Mouse (Mus musculus): ENCODE data around the gene Ripply3. TPM values are rescaled to one million over a fixed set of nuclear protein-coding genes. Genes with fewer than 3 reads are reported as not detected.
A peak's percentile ranks its signal among the peaks of the same experiment; 100 is the strongest.
"Not testable (repeated sequence)": the region's sequence is repeated elsewhere in the genome, so short reads cannot be mapped to it uniquely, and the experiment has no call there.

Gene Ripply3
- polyA plus RNA-seq, 1 experiment from 2014 or later: 1.3 TPM

DNA sequence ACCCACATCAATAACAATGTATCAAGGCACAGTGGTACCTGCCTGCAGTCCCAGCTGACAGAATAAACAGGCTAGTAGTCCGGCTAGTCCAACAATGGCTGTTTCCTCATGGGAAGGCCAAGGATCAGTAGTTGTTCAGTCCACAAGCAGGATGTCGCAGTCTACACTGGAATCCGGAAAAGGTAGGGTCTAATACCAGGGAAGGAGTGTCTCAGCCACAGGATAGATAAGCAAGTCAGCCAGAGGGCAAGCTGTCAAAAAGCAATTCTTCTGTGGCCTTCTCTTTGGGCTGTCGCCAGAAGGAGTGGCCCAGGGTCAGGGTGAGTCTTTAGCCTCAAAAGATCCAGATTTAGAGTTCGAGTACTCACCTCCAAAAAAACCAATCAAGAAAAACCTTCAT is 10.5 kb upstream of the Ripply3 start:
- H3K4me3 ChIP-seq: no peak overlapping the region
- H3K27ac ChIP-seq (replicated peaks): no peak overlapping the region
- WGBS: 87% methylated on average over 5 of the region's 5 CpGs
- H3K9ac ChIP-seq (replicated peaks): no peak overlapping the region
- H3K4me2 ChIP-seq (replicated peaks): no peak overlapping the region
- H3K36me3 ChIP-seq: no peaks in the 10 kb centered on the region
- ATAC-seq (replicated peaks): no peak
- no peaks in the 10 kb centered on the region for H3K27me3 ChIP-seq
- H3K4me1 ChIP-seq: peaks cover 11% of the 10 kb centered on the region
- no peaks in the 10 kb centered on the region for H3K9me3 ChIP-seq

DNA sequence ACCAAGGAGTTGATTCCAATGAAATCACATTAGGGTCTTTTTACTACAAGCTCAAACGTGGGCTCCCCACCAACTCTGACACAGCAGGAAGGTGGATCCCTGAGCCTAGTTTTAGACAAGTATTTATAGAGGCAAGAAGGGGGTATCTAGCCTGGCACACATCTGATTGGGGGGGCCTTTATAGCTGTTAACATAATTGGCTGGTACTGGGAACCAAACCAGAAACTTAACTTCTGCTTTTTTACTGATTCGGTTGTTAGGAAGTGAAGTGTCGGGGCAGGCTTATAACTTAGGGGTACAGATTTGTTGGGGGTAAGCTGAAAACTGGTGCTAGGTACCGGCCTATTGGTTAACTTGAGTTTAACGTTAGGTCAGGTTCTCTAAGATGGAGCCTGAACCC is 8.0 kb upstream of the Ripply3 start:
- Histone ChIP-seq H3K27ac (replicated peaks) (no peak overlapping the region), H3K36me3 (no peaks in the 10 kb centered on the region), H3K9ac (replicated peaks) (no peak overlapping the region), H3K9me3 (no peaks in the 10 kb centered on the region), H3K4me1 (no peaks in the 10 kb centered on the region), H3K4me3 (no peak overlapping the region), H3K4me2 (replicated peaks) (no peak overlapping the region), H3K27me3 (no peaks in the 10 kb centered on the region)
- 85% methylated on average over 5 of the region's 5 CpGs for WGBS
- no peak for ATAC-seq (replicated peaks)

DNA sequence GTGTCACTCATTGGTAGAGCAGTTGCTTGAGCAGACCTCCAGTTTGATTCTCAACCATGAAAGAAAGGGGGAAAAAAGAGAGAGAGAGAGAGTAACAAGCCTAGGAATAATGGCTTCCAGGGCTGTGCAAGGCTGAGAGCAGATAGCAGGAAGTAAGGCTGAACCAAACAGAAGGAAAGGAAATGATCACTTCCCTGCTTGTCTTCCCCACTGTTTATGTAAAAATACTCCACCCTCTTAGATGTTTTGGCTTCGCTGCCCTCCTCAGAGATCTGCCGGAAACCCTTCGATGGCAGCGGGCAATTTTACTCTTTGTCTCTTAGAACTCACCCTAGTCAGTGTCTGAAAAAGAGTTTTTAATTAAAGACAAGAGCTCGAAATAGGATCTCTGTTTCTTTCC is 4.5 kb upstream of the Ripply3 start:
- 80% methylated on average over 5 of the region's 5 CpGs for WGBS
- no peaks in the 10 kb centered on the region for H3K36me3 ChIP-seq
- ATAC-seq (replicated peaks): no peak

DNA sequence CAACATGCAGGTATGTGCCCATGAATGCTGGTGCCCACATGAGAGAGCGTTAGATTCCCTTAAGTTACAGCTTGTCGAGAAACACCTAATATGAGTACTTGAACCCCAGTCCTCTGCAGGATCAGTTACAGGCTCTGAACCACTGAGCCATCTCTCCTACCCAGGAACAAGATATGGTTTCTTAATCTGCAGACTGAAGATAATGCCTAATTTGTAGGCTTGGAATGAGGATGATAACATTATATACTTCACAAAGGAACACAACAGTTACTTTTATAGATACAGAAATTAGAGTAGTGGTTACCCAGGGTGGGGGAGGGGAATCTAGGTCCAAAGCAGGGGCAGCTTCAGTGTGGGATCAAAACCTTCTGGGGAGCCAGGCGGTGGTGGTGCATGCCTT is 2.2 kb upstream of the Ripply3 start:
- no peak overlapping the region for H3K4me2 ChIP-seq (replicated peaks)
- WGBS: 93% methylated on average over 3 of the region's 3 CpGs
- peaks cover 16% of the 10 kb centered on the region for H3K27me3 ChIP-seq
- no peak overlapping the region for H3K9ac ChIP-seq (replicated peaks)
- no peaks in the 10 kb centered on the region for H3K36me3 ChIP-seq
- ATAC-seq (replicated peaks): no peak
- H3K9me3 ChIP-seq: no peaks in the 10 kb centered on the region
- peaks cover 31% of the 10 kb centered on the region for H3K4me1 ChIP-seq
- no peak overlapping the region for H3K27ac ChIP-seq (replicated peaks)
- no peak overlapping the region for H3K4me3 ChIP-seq

More for the DNA sequence above, 4.5 kb upstream of the Ripply3 start:
- Histone ChIP-seq H3K9me3 (no peaks in the 10 kb centered on the region), H3K27ac (replicated peaks) (no peak overlapping the region), H3K4me2 (replicated peaks) (no peak overlapping the region), H3K27me3 (peaks cover 16% of the 10 kb centered on the region), H3K4me1 (peaks cover 11% of the 10 kb centered on the region), H3K9ac (replicated peaks) (no peak overlapping the region), H3K4me3 (no peak overlapping the region)

DNA sequence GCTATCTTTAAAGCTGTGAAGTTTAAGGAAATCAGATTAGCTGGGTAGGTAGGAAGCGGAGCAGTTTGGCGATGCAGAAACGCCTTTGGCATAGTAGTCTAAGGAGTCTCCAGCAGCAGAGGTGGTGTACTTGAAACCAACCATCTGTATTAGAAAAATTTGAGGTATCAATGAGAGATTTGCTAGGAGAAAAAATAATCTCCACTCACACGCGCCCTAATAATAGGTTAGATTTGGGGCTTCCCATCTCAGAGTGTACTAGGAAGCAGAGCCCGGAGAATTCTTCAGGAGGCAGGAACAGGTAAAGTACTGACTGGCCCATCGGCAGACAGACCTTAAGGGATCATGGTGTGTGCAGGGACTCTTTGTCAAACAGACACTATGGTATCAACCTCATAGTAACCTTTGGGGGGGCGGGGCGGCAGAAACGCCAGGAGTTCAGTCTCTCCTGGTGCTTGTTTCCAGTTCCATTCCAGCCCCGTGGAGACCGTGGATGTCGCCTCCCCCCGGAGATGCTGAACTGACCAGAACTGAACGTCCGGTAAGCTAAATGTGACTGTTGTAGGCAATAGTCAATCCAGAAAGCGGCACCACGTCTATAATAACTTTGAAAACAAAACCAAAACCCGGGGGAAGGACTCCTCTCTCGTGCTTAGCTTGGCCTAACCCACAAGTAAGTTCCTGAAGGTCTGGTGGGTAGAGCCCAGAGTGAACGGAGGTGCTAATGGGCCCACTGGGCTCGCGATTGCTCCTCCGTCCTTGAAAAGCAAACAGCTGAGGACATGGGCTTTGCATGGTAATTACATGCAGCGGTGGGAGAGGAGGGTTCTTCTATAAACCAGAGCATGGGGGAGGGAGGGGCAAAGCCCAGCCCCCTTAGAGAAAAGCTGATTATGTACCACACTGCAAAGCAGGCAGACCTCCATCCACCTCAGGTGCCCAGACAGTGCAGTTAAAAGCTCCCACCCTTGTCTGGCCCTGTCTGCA is 954 bp downstream of the Ripply3 start:
- Histone ChIP-seq H3K27ac (replicated peaks) (no peak overlapping the region), H3K9ac (replicated peaks) (no peak overlapping the region), H3K36me3 (no peaks in the 10 kb centered on the region), H3K4me1 (peaks cover 31% of the 10 kb centered on the region), H3K27me3 (peaks cover 16% of the 10 kb centered on the region), H3K4me3 (peak overlapping the region; percentile 40), H3K4me2 (replicated peaks) (peak overlapping the region; percentile 80), H3K9me3 (no peaks in the 10 kb centered on the region)
- ATAC-seq (replicated peaks): no peak
- WGBS: 7% methylated on average over 25 of the region's 25 CpGs

DNA sequence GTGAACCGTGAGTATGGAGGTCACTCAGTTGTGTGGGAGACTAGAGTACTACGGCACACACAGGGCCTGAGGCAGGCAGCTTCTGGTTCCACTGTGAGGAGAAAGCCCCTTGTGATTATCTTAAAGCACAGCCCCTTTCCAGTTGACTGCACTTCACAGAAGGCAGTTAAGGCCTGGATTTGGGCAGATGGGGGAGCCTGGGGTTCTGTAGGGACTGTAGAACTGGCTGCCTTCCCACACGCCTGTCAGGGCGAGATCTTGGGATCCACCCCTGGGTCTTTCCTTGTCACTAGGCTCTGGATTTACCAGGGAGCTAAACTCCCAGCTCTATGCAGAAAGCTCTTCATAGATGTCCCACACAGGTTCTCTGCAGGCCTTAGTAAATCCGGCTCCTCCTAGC is 2.2 kb downstream of the Ripply3 start:
- WGBS: 27% methylated on average over 5 of the region's 5 CpGs
- no peak overlapping the region for H3K9ac ChIP-seq (replicated peaks)

DNA sequence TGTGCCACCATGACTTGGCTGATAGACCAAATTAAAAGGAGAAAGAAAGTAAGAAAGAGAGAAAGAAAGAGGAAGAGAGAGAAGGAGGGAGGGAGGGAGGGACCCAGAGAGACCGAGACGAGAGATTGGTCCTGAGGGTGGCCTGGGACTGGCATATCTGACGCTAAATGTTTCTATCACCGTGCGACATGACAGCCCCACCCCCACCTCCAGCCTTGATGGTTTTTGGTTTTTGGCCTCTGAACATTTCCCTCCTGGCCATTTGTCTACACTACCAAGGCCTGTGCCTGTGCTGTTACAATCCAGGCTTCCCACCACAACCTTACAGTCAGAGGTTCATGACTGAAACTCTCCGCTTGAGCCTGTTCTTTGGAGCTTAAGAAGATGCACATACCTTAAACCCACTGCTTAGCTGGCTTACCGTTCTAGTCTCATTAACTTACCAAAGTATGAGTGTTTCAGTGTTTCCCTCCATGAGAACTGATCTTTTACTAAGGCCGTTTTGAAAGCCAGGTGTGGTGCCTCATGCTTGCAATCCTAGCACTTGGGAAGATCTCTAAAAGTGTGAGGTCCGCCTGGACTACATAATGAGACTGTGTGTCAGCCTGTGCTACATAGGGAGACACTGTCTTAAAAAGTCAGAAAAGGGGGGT is 3.1 kb downstream of the Ripply3 start:
- Histone ChIP-seq H3K4me1 (peaks cover 31% of the 10 kb centered on the region), H3K27me3 (peaks cover 16% of the 10 kb centered on the region), H3K9me3 (no peaks in the 10 kb centered on the region), H3K27ac (replicated peaks) (no peak overlapping the region), H3K36me3 (no peaks in the 10 kb centered on the region), H3K4me3 (no peak overlapping the region), H3K4me2 (replicated peaks) (no peak overlapping the region), H3K9ac (replicated peaks) (no peak overlapping the region)
- no peak for ATAC-seq (replicated peaks)
- WGBS: 87% methylated on average over 9 of the region's 9 CpGs

More for the DNA sequence above, 2.2 kb downstream of the Ripply3 start:
- Histone ChIP-seq H3K9me3 (no peaks in the 10 kb centered on the region), H3K36me3 (no peaks in the 10 kb centered on the region), H3K4me3 (no peak overlapping the region), H3K4me1 (peaks cover 31% of the 10 kb centered on the region), H3K27me3 (peaks cover 16% of the 10 kb centered on the region), H3K27ac (replicated peaks) (0 out of 2 replicates have a peak overlapping the region, but pooled peaks have one; percentile 2), H3K4me2 (replicated peaks) (no peak overlapping the region)
- ATAC-seq (replicated peaks): peak; percentile 68; the same call in 1 of the 2 replicates

DNA sequence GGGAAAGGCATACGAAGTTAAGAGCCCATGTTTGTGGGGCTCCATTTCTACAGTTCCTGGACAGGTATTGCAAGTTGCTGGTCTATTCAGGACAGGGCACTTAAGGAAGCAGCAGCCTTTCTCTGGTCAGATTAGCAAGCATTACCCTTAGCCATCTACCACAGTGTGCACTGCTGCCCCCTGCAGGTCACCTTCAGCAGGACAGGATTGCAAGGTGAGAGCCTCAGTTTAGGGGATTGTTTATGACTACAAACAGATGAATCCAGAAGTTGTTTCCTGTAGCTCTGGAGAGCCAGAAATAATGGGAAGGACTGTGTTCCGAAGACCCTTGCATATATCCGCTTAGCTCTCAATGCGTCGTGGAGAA is 3.6 kb downstream of the Ripply3 start:
- WGBS: 59% methylated on average over 5 of the region's 5 CpGs
- no peak overlapping the region for H3K4me3 ChIP-seq
- H3K4me1 ChIP-seq: peaks cover 31% of the 10 kb centered on the region
- no peak overlapping the region for H3K27ac ChIP-seq (replicated peaks)
- no peak overlapping the region for H3K9ac ChIP-seq (replicated peaks)
- no peaks in the 10 kb centered on the region for H3K36me3 ChIP-seq
- H3K27me3 ChIP-seq: peaks cover 12% of the 10 kb centered on the region
- no peak overlapping the region for H3K4me2 ChIP-seq (replicated peaks)
- H3K9me3 ChIP-seq: no peaks in the 10 kb centered on the region
- no peak for ATAC-seq (replicated peaks)

DNA sequence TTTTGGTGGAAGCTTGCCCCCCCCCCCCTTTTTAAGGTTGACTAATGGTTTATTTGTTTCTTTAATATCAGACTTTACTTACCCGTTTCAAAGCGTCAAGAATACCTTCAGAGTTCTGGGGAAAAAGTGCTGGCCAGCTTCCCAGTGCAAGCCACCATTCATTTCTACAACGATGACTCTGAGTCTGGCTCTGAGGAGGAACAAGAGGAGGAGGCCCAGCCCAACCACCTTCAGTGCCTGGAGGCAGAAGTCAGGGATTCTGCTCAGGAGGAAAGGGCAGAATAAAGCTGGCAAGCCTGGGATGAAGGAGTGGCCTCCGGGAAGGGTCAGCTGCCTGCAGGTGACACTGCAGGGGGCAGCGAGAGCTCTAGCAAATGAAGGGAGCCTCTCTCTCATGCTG is 7.4 kb downstream of the Ripply3 start:
- 19% methylated on average over 5 of the region's 5 CpGs for WGBS
- ATAC-seq (replicated peaks): no peak

DNA sequence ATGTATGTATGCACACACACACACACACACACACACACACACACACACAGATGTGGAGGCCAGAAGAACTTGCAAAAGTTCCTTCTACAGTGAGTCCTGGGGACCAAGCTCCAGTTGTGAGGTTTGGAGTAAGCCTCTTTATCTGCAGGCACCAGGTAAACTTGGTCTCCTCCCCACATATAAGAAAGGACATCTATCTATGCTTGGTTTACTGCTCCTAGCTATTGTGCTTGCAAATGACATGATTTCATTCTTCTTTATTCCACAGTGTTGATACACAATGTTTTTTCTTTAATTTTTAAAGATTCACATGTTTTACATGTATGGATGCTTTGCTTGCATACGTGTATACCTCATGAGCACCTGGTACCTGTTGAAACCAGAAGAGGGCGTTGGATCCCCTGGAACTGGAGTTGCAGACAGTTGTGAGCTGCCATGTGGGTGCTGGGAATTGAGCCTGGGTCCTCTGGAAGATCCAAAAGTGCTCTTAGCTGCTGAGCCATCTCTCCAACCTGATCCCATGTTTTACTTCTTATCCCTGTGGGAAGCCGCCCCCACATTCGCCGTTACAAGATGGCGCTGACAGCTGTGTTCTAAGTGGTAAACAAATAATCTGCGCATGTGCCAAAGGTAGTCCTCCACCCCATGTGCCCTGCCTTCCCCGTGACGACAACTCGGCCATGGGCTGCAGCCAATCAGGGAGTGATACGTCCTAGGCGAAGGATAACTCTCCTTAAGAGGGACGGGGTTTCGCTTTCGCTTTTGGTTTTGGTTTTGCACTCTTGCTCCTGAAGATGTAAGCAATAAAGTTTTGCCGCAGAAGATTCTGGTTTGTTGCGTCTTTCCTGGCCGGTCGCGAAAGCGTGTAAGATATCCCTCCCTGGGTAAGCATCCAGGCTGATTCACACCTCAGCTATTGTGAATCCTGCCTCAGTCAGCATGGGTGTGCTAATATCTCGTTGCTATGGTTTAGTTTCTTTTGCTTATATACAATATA is 11.2 kb downstream of the Ripply3 start:
- not testable (repeated sequence) for H3K27me3 ChIP-seq; ATAC-seq (replicated peaks); H3K9ac ChIP-seq (replicated peaks); H3K27ac ChIP-seq (replicated peaks); H3K4me3 ChIP-seq; H3K4me1 ChIP-seq; H3K36me3 ChIP-seq; H3K9me3 ChIP-seq; H3K4me2 ChIP-seq (replicated peaks)
- 91% methylated on average over 22 of the region's 22 CpGs for WGBS

More for the DNA sequence above, 7.4 kb downstream of the Ripply3 start:
- Histone ChIP-seq H3K4me2 (replicated peaks) (no peak overlapping the region), H3K4me1 (peaks cover under 1% of the 10 kb centered on the region; the same call in 1 of the 2 replicates), H3K9me3 (no peaks in the 10 kb centered on the region), H3K36me3 (no peaks in the 10 kb centered on the region), H3K9ac (replicated peaks) (no peak overlapping the region), H3K4me3 (no peak overlapping the region), H3K27me3 (no peaks in the 10 kb centered on the region), H3K27ac (replicated peaks) (no peak overlapping the region)

DNA sequence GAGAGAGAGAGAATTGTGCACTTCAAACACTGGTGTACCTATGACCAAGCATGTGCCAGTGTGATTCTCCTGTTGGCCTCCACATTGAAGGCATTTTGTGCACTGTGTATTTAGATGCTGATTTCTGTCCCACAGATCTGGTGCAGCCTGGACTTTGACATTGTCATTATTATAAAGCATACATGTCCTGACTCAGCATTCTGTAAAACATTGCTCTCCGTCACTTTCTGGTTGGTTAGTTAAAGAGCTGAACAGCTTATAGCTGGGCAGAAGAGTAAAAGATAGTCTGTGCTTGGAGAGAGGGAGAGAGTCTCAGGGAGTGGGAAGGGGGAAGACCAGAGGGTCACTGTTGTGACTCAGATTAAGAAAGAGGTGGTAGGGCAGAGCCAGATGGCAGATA is 17.5 kb downstream of the Ripply3 start:
- H3K4me1 ChIP-seq: peaks cover 8% of the 10 kb centered on the region
- H3K36me3 ChIP-seq: no peaks in the 10 kb centered on the region
- no peak overlapping the region for H3K4me3 ChIP-seq
- H3K27ac ChIP-seq (replicated peaks): no peak overlapping the region
- ATAC-seq (replicated peaks): no peak
- no peaks in the 10 kb centered on the region for H3K9me3 ChIP-seq
- H3K4me2 ChIP-seq (replicated peaks): no peak overlapping the region
- H3K9ac ChIP-seq (replicated peaks): no peak overlapping the region
- H3K27me3 ChIP-seq: no peaks in the 10 kb centered on the region
- WGBS: 91% methylated on average over 1 of the region's 1 CpGs
